Mouse (Mus musculus): ENCODE measurements around the gene Col25a1. TPM values are rescaled to one million over a fixed set of nuclear protein-coding genes. Genes with fewer than 3 reads are reported as not detected.

The Col25a1 gene
- polyA plus RNA-seq, 1 experiment from 2014 or later = 1.3 TPM

DNA sequence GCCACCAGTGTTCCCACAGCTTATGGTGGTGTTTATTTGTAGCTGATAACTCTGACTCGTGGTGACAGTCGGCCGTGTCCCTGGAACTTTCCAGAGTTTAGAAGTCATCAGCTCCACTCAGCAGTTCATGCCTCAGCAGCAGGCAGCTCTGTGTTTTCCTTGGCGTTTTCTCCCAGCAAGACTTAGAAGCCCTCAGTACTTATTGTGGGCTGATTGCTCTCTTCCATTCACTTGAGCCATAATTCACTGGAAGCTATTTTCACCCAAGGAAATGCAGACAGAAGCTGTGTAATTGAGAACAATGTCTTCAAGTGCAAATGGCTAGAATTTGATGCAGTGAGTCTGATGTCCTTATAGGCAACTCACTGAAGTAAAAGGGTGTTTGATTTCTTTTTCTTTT, 254.6 kb downstream of the Col25a1 start:
- no peak overlapping the region for H3K9ac ChIP-seq

DNA sequence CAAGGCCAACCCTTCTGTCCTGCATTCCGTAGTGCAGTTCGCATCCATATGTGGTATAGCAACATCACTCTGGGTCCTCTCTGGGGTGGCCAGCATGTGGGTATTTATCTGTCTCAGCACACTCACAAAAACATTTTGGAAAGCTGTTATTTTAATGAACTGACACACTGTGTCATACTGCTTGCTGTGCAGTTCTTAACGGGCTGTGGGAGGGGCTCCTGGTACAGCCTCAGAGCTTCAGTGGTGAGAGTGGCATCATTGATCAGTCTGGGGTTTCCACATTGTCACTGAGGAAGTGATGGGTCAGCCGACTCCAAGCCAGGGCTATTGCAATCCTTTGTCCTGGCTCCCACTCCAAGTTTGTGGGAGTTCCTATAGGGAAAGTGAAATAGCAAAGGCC, 255.9 kb downstream of the Col25a1 start:
- DNase-seq = no peak

More for the DNA sequence above, 254.6 kb downstream of the Col25a1 start:
- ATAC-seq (ENCODE audit: low read depth) (no peak), DNase-seq (no peak)
- no peaks in the 10 kb centered on the region for H3K9me3 ChIP-seq (replicated peaks)
- no peaks in the 10 kb centered on the region for H3K27me3 ChIP-seq
- H3K36me3 ChIP-seq = no peaks in the 10 kb centered on the region
- no peak overlapping the region for H3K4me2 ChIP-seq
- WGBS (ENCODE audit: insufficient replicate concordance) = 48% methylated on average over 4 of the region's 4 CpGs
- H3K4me3 ChIP-seq (replicated peaks) = no peak overlapping the region
- H3K4me1 ChIP-seq (replicated peaks) = no peaks in the 10 kb centered on the region
- no peak overlapping the region for H3K27ac ChIP-seq

DNA sequence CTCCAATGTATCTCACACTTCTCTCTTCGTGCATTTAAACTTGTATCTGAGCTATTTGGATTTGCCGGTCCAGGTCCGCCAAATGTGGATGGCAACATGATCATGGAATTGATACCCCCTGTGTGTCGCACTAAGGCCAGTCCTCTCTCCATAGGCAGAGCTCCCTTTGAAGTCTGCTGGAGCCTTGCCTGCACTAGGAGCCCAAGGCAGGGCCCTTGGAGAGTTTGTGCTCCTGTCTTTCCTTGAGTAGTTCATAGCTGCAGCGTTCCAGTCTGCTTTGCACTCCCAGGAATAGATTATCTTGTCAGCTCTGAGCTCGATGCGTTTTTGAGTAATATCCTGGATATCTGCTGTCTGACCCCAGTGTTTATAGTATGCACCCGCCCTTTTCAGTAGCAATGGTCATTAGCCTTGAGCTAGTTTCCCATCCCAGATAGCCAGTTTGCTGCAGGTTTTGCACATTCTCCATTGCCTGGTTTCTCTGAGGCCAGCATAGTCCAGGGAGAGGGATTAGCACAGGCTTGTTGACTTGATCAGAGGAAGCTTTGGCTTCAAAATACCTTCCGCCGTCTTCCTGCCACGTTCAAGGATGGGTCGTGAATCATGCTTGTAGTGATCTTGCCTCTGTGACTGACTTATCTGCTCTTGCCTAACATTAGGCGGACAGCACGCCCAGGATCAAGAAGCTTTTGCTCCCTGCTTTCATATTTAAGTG, 258.1 kb downstream of the Col25a1 start:
- Histone ChIP-seq H3K4me3 (replicated peaks) (no peak overlapping the region), H3K27me3 (no peaks in the 10 kb centered on the region), H3K4me1 (replicated peaks) (no peaks in the 10 kb centered on the region), H3K27ac (no peak overlapping the region), H3K36me3 (no peaks in the 10 kb centered on the region), H3K4me2 (no peak overlapping the region), H3K9ac (no peak overlapping the region), H3K9me3 (replicated peaks) (no peaks in the 10 kb centered on the region)
- DNase-seq = no peak
- ATAC-seq (ENCODE audit: low read depth) = no peak
- 68% methylated on average over 14 of the region's 14 CpGs for WGBS (ENCODE audit: insufficient replicate concordance)

More for the DNA sequence above, 255.9 kb downstream of the Col25a1 start:
- Histone ChIP-seq H3K4me3 (replicated peaks) (no peak overlapping the region), H3K36me3 (no peaks in the 10 kb centered on the region), H3K27ac (no peak overlapping the region), H3K9ac (no peak overlapping the region), H3K9me3 (replicated peaks) (no peaks in the 10 kb centered on the region), H3K27me3 (no peaks in the 10 kb centered on the region), H3K4me2 (no peak overlapping the region), H3K4me1 (replicated peaks) (no peaks in the 10 kb centered on the region)
- 67% methylated on average over 4 of the region's 4 CpGs for WGBS (ENCODE audit: insufficient replicate concordance)
- no peak for ATAC-seq (ENCODE audit: low read depth)

DNA sequence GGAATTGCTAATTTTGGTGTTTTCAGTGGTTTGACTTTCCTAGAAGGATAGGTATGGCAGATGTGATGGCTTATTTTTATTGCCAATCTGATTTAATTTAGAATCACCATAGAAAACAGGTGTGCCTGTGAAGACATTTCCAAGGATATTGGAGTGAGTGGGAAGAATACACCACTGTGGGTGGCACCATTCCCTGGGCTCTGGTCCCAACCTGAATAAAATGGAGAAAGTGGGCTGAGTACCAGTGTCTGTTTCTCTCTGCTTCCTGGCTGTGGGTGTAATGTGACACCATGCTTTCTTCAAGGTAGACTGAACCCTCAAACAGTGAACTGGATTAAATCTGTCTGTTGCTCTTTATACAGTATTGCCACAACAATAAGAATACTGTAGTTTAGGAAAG, 265.3 kb downstream of the Col25a1 start:
- Histone ChIP-seq H3K4me3 (replicated peaks) (no peak overlapping the region), H3K27me3 (no peaks in the 10 kb centered on the region), H3K4me1 (replicated peaks) (no peaks in the 10 kb centered on the region), H3K4me2 (no peak overlapping the region), H3K9ac (no peak overlapping the region), H3K27ac (no peak overlapping the region), H3K36me3 (no peaks in the 10 kb centered on the region), H3K9me3 (replicated peaks) (no peaks in the 10 kb centered on the region)
- no peak for DNase-seq
- ATAC-seq (ENCODE audit: low read depth) = no peak

DNA sequence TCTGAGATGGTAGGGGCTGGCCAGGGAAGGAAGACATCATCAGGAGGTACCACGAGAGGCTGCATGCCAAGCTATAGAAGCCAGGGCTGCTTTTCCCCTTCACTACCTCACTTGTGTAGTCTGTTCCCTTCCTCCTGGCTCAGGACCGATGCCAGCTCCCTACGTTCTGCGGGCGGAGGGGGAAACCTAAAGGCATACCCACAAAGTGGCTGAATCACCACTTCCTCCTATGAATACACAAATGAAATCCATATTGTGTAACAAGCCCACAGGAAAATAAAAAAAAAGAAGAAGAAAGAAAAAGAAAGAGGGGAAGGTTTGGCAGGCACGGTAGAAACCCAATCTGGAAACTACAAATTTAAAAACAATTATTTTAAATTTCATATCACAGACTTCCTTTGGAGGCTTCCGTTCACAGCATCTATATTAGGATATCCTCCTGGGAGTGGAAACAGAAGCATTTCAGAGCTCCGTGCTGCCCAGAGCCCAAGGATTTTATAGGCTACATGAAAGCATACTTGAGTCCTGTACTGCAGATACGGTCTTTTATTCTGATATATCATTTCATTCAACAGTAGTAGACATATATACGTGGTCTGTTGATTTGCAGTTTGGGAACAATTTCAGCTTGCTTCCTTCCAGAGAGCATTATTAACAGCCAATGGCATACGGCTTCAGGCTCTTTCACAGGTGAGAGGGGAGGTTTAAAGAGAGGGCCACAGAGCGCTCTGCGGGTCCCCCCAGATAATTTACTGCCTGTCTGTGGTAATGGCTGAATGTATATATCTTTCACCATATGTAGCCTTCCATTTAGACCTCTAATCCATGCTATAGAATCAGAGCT, 269.6 kb downstream of the Col25a1 start:
- Histone ChIP-seq H3K36me3 (no peaks in the 10 kb centered on the region), H3K4me2 (no peak overlapping the region), H3K4me1 (replicated peaks) (no peaks in the 10 kb centered on the region), H3K27ac (no peak overlapping the region; the same call in 1 of the 2 replicates), H3K4me3 (replicated peaks) (no peak overlapping the region), H3K27me3 (no peaks in the 10 kb centered on the region), H3K9me3 (replicated peaks) (no peaks in the 10 kb centered on the region), H3K9ac (no peak overlapping the region)
- DNase-seq (no peak), ATAC-seq (ENCODE audit: low read depth) (no peak)
- WGBS (ENCODE audit: insufficient replicate concordance) = 38% methylated on average over 13 of the region's 13 CpGs

DNA sequence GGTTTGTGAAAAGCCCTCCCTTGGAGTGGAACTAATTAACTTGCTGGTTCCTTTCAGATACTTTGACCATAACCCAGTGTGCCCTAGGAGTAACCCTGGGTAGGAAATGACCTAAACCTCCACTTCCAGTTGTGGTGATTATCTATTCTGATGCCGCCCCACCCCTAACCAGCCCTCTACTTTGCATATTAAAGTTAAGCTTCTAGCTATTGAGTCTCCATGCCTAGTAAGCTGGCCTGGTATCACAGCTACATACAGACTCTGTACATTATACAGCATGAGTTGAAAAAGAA, 270.2 kb downstream of the Col25a1 start:
- Histone ChIP-seq H3K27ac (no peak overlapping the region), H3K9ac (no peak overlapping the region), H3K36me3 (no peaks in the 10 kb centered on the region), H3K4me2 (no peak overlapping the region), H3K9me3 (replicated peaks) (no peaks in the 10 kb centered on the region), H3K27me3 (no peaks in the 10 kb centered on the region), H3K4me1 (replicated peaks) (no peaks in the 10 kb centered on the region), H3K4me3 (replicated peaks) (no peak overlapping the region)
- no peak for DNase-seq
- WGBS (ENCODE audit: insufficient replicate concordance) = 50% methylated on average over 1 of the region's 1 CpGs
- no peak for ATAC-seq (ENCODE audit: low read depth)

DNA sequence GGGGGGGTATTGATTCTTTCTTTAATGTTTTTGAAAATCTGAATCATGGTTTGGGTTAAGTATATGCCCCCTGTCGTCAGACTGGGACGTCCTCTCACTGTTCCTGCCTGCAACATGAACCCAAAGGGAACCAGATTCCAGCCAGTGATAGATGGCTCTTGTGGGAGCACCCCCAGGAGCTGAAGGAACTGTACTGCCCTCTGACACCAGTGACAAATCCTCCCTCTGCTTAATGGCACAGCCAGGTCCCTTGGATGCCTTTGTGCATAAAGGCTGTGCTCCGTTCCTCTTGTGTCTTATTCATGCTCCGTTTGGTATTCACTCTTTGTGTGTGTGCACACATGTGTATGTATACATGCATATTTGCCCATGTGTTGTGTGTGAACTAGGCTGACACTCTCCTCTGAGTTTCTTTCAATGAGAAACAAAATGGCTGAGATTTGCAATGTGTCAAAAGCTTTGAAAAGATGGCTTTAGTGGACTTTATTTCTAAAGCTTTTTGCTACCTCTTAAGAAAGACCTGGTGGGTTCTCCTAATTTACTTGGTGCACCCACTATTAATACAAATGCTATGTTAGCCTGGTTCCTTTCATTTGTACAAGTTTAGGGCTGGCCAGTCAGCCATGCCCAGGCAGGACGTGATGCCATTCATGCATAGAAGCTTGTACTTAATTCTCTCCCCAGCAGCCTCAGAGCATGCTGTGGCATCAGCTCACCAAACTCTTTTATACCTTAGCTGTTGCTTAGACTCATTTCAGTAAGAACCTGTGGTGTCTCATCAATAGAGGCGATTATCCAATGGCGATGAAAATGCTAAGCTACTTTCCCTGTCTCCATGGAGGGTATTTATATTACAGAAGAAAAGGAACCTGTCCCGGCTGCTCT, 273.5 kb downstream of the Col25a1 start:
- H3K9me3 ChIP-seq (replicated peaks) = no peaks in the 10 kb centered on the region
- H3K4me1 ChIP-seq (replicated peaks) = no peaks in the 10 kb centered on the region
- WGBS (ENCODE audit: insufficient replicate concordance) = 57% methylated on average over 8 of the region's 8 CpGs
- no peak overlapping the region for H3K27ac ChIP-seq
- no peaks in the 10 kb centered on the region for H3K27me3 ChIP-seq
- no peak overlapping the region for H3K9ac ChIP-seq
- H3K36me3 ChIP-seq = no peaks in the 10 kb centered on the region
- ATAC-seq (ENCODE audit: low read depth) = no peak
- no peak overlapping the region for H3K4me2 ChIP-seq
- DNase-seq = no peak
- H3K4me3 ChIP-seq (replicated peaks) = no peak overlapping the region

DNA sequence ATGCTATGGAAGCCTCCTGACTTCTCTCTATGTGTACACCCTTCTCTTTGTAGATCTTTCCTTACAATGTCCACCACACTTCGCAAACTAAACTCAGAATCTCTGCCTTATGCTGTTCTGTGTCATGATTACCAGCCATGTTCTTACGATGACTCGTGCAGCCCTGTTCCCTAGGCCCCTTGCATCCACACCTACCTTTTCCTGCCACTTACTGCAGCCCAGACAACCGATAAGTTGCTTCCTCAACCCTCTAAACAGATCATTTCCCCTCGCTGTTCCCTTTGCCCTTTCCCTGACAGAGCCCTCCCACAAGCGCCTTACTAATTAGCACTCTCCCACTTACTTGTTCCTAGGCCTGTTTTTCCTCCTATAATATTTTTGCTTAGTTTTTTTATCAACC, 275.9 kb downstream of the Col25a1 start:
- no peak overlapping the region for H3K27ac ChIP-seq
- no peak for ATAC-seq (ENCODE audit: low read depth)
- H3K9ac ChIP-seq = no peak overlapping the region
- no peaks in the 10 kb centered on the region for H3K4me1 ChIP-seq (replicated peaks)
- H3K36me3 ChIP-seq = no peaks in the 10 kb centered on the region
- no peak overlapping the region for H3K4me3 ChIP-seq (replicated peaks)
- H3K9me3 ChIP-seq (replicated peaks) = no peaks in the 10 kb centered on the region
- no peak for DNase-seq
- no peak overlapping the region for H3K4me2 ChIP-seq
- 23% methylated on average over 6 of the region's 6 CpGs for WGBS (ENCODE audit: insufficient replicate concordance)
- H3K27me3 ChIP-seq = no peaks in the 10 kb centered on the region

DNA sequence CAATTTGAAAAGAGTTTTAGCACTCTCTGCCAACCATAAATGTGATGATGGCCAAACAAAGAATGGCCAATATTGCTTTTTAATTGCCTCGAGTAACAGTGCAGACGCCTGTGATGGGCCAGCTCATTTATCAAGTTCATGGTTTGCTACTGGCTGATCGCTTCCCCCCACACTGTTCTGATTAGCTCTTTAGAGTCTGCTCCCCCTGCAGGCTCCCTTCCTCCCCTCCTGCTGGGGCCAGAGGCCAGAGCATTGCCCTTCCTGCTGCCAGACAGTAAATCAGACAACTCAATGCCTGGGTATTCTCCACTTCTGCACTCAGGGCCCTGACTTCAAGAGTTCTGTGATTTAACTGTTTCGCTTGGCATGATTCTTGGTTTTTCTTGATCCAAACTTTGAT, 281.9 kb downstream of the Col25a1 start:
- Histone ChIP-seq H3K4me1 (replicated peaks) (no peaks in the 10 kb centered on the region), H3K9me3 (replicated peaks) (no peaks in the 10 kb centered on the region), H3K36me3 (no peaks in the 10 kb centered on the region), H3K4me2 (no peak overlapping the region), H3K27ac (no peak overlapping the region), H3K4me3 (replicated peaks) (no peak overlapping the region), H3K27me3 (no peaks in the 10 kb centered on the region), H3K9ac (no peak overlapping the region)
- no peak for ATAC-seq (ENCODE audit: low read depth)
- 36% methylated on average over 4 of the region's 4 CpGs for WGBS (ENCODE audit: insufficient replicate concordance)
- DNase-seq = no peak

DNA sequence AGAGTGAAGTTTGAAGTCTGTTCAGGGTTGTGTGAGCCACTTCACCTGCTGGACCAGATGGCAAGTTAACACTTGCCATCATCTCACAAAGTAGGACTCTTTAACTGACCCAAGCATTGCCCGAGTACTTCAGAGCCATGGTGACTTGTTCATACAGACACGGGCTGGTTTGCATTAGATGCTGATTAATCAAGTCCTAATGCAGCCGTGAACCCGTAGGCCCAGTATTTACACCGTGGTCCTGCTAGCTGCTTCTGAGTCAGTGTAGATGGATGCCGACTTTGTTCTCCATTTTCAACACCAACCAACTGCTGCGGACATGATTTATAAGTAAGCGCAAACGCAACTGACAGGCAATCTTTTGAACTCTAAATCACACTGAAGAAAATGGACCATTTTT, 287.6 kb downstream of the Col25a1 start:
- ATAC-seq (ENCODE audit: low read depth) = no peak
- no peak overlapping the region for H3K4me2 ChIP-seq
- H3K36me3 ChIP-seq = no peaks in the 10 kb centered on the region
- no peak overlapping the region for H3K27ac ChIP-seq
- no peaks in the 10 kb centered on the region for H3K9me3 ChIP-seq (replicated peaks)
- H3K4me1 ChIP-seq (replicated peaks) = no peaks in the 10 kb centered on the region
- no peak overlapping the region for H3K4me3 ChIP-seq (replicated peaks)
- H3K27me3 ChIP-seq = no peaks in the 10 kb centered on the region
- DNase-seq = no peak
- 70% methylated on average over 9 of the region's 9 CpGs for WGBS (ENCODE audit: insufficient replicate concordance)
- H3K9ac ChIP-seq = no peak overlapping the region

DNA sequence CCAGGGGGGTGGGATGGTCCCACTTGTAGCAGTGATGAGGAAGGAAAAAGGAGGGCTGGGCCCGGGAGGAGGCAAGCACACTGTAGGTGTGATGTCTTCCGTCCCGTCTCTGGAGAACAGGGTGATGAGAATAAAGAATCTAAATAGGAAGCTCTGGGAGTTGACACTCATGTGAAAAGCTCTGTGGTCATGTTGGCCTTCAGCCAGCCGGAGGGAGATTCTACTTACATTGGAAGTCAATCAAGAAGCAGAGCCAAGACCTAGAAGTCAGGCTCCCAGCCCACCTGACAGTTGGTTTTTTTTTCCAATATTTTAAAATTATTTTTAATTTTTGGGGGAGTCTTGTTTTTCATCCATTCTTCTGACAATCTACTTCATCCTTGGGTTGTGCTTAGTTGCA, 297.5 kb downstream of the Col25a1 start:
- DNase-seq = no peak
- Histone ChIP-seq H3K4me2 (no peak overlapping the region), H3K27me3 (no peaks in the 10 kb centered on the region), H3K4me1 (replicated peaks) (no peaks in the 10 kb centered on the region), H3K27ac (no peak overlapping the region), H3K9ac (no peak overlapping the region), H3K4me3 (replicated peaks) (no peak overlapping the region), H3K9me3 (replicated peaks) (no peaks in the 10 kb centered on the region), H3K36me3 (no peaks in the 10 kb centered on the region)
- no peak for ATAC-seq (ENCODE audit: low read depth)
- WGBS (ENCODE audit: insufficient replicate concordance) = 81% methylated on average over 4 of the region's 4 CpGs

Data from liver, embryonic 13.5 days (tissue).